Mouse (Mus musculus): ENCODE results near the gene Cnp. TPM values are rescaled to one million over a fixed set of nuclear protein-coding genes. Genes with fewer than 3 reads are reported as not detected.
A peak's percentile ranks its signal among the peaks of the same experiment; 100 is the strongest.

The Cnp gene
- total RNA-seq, 4 experiments from 2014 or later = 2.3 to 5.5 (median 4.2) TPM

DNA sequence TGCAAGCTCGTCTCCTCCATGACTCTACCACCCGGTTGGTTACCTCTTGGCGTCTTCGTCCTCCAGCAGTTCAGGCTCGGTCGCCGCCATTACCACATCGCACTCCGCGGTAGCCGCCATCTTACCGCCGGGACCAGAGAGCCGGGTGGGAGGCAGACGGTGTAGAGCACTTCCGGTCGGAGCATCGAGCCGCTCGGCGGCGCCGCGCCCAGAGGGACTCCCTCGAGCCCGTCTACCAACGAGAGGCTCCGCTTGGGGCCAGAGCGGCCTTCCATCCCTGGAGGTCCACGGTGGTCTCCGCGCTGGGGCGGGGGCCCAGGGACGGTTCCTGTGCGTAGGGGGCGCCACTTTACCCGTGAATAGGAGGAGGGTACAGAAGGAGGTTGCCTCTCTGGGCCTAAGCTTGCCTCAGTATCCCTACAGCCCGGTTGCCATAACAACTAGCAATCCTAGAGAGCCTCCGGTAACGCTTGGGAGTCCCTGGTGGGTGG is 44.8 kb downstream of the Cnp start:
- DNase-seq (ENCODE audit: low spot score in 2 of 2) = peak; percentile 90 to 93

DNA sequence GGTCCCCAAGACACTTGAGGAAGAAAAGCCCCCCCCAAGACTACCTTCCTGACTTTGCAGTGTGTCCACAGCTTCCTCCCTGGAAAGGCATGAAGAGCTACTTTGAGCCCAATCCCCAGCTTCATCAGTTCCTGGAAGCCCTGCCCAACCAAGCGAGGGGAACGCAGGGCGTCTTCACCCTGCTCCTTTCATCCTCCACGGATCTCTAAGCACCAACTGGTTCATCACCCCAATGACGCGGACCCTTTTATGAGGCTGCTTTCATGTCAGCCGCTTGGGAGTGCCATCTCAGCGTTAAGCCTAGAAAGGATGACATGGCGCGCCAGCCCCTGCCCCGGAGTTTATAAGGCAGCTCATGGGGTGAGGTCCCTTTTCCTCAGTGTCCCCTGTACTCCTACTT is 45.3 kb downstream of the Cnp start, which contains the start of gene Dnajc7:
TSS of gene Dnajc7 (minus strand) at position 187 of the 400 bp plus-strand sequence.
- DNase-seq (ENCODE audit: low spot score in 2 of 2) = no peak

DNA sequence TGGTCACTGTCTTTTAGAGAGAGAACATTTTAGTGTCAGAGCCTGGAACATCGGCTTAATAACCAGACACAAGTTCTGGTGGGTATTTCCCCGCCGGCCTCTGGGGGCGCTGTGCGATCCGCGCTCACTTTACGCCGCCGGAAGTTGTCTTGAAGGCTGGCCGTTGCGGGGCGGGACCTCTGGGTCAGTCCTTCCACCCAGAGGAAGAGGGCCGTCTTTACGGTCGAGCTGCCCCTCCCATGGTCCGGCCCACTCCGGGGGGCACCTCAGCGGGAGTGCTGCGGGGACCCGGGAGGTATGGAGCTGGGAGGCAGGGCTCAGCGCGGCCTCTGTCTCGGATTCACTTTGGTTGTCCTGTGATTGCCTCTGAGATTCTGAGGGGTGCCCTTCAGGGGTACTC is 48.0 kb downstream of the Cnp start:
- peak; percentile 92 for DNase-seq (ENCODE audit: low spot score in 2 of 2)

DNA sequence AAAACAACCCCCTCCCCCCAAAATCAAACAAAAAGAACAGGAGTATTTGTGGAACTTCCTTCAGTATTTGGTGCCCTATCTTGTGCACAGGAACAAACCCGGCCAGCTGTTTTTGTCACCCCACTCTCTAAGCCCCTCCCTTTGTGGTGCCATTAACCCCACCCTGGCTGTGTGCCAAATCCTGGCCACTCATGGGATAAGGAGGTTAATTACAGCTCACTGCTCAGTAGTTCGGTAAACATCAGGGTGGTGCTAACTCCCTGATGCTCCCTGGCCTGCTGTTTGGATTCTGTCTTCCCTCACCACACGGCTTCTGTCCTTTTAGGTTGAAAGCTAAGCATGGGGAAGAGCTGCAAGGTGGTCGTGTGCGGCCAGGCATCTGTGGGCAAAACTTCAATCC is 49.2 kb downstream of the Cnp start:
- no peak for DNase-seq (ENCODE audit: low spot score in 2 of 2)

DNA sequence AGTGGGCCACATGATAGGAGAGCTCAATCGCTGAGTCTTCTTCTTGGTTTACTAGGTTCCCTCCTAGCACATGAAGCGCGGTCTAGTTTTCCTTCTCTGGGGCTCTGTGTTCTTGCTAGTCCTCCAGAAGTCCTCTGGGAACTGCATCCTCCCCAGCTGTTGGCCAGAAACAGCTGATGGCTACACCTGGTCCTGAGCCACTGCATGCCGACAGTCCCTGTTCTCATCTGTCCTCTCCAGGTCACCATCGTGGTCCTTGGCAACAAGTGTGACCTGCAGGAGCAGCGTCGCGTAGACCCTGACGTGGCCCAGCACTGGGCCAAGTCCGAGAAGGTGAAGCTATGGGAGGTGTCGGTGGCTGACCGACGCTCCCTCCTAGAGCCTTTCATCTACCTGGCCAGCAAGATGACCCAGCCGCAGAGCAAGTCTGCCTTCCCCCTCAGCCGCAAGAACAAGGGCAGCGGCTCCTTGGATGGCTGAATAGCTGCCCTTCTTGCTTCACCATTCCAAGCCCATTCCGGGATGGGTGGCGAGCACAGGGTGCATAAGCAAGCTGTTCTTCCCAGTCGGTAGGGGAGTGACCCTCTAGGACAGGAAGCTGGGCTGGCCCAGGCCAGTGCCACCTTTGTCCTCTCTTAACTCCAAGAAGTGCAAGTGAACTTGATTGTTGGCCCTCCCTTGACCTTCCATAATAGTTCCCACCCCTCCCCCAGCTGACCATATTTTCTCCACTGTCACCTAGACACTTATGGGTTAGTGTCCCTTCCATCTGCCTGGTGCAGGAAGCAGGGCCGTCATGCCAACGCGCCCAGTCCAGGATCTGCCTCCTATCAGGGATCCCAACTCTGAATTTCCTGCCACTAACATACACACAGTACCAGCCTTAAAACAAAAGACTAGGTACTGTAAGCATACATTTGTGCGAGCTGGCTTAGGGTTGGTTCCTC is 51.3 kb downstream of the Cnp start:
- DNase-seq (ENCODE audit: low spot score in 2 of 2) = no peak

DNA sequence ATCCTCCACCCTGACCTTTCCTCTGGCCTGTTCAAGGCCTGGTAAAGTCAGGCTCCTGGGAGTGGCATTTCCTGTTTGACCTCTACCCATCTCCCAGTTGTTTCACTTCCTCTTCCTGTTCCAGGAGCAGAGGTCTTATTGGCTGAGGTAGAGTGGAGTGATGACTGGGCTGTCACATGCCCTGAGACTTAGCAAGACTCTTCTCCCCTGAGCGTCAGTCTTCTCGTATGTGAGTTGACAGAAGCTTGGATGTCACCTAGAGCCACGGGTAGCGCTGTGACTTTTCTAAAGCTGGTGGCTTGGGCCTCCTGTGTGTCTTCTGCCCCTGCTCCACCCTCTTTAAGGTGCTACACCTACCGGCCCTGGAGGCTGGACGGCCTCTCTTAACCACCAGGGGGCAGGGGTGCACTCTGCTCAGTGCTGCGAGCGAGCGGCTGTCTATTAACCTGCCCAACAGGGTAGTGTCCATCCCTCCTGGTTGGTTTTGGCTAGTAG is 52.0 kb downstream of the Cnp start:
- peak; percentile 49 to 53 for DNase-seq (ENCODE audit: low spot score in 2 of 2)

DNA sequence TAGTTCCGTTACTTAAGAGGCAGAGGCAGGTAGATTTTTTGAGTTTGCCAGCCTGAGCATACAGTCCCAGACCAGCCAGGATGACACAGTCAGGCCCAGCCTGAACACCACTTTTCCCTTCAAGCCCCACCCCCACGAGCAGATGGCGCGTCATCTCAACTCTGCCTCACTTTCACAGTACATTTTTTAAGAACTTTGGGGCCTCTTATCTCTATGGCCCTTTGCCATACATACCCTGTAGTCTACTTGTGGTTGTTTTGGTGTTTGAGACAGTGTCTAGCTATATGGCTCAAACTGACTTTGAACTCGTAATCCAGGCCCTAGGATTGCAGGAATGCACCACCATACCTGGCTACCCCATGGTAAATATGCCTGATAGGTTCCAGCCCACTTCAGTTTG is 53.4 kb downstream of the Cnp start:
- DNase-seq (ENCODE audit: low spot score in 2 of 2) = no peak

DNA sequence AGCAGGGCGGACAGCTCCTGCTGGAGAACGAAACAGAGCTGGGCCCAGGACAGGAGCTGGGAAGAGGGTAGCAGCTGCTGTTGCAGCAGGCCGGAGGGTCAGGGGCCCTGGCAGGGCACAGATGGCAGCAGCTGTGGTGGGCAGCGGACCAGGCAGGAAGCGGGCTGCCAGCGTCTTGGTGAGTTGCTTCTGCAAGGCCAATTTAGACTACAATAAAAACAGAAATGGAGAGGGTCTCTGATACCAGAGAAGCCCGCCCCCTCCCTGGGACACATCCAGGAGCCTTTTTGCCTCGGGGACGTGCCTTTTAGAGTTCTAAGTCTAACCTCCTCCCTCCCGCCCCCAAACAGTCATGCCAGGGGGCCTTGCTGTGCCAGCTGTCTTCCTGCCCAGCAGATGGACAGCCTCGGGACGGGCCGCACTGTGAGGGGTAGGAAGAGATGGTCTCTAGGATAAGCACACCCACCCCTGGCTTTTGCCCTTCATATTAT is 54.2 kb downstream of the Cnp start:
- DNase-seq (ENCODE audit: low spot score in 2 of 2) = no peak

DNA sequence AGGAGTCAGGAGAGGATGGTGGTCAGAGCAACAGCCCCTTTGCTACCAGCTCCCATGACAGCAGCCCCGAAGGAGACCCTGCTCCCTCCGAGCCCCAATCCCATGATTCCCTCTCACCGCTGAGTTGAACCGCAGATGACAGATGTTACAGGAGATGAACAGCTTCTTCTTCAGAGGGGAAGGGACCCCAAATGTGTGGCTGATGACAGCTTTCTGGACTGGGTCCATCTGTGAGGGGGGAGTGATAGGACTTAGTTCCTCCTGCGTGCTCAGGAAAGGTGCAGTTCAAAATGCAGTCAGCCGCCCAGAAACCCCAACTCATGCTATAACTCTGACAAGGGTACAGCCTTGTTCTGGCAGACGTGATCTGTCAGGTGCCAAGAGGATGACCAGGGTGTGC is 59.8 kb downstream of the Cnp start:
- no peak for DNase-seq (ENCODE audit: low spot score in 2 of 2)

DNA sequence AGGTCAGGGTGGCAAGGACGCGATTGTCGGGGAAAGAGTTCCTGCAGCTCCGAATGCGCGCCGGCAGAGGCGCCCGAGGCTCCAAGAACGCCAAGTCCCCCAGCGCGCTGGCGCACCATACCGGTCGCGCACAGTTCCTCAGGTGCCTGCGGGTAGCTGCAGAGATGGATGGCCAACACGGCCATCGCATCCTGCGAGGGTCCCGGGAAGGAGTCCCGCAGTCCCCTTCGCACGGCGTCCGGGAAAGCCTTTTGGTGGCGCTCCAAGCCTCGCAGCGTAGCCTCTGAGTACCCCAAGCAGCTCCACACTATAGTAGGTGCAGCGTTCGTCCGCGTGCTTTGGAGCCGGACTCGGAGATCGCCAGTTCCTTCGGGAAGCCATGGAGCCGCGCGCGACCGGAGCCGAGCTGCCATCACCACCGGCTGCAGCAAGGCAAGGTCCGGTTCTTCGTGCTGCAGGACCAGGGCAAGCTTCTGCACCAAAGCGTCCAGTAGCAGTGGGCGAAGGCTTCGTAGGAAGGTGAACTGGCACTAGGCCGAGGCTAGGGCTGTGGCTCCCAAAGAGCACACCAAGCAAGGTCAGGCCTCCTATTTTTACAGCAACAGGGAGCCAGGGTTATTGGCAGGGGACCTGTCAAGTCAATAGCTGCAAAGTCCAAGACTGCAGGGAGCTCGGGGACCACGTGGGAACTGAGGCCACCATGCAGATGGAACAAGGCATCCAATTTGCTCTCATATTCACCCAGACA is 65.6 kb downstream of the Cnp start:
- DNase-seq (ENCODE audit: low spot score in 2 of 2) = no peak

Other genes with a start within 250 kb of the Cnp start
- gene Gast, start 240.5 kb upstream of the Cnp start, total RNA-seq (2022) = not detected
- under 1 TPM in 2 of 4 experiments, not detected in 2; 0.16 TPM for gene Hap1, start 218.8 kb upstream of the Cnp start, total RNA-seq (2022)
- gene Jup, start 177.1 kb upstream of the Cnp start, total RNA-seq (2022) = 10 to 100 TPM; 52.8 to 86.6 (median 56.6) TPM
- gene P3h4, start 160.1 kb upstream of the Cnp start, total RNA-seq (2022) = 1 to 10 TPM; 1.5 to 3.5 (median 2.3) TPM
- 1 to 10 TPM; 1.1 to 3.3 (median 2.9) TPM for gene Fkbp10, start 159.2 kb upstream of the Cnp start, total RNA-seq (2022)
- gene Nt5c3b, start 133.1 kb upstream of the Cnp start, total RNA-seq (2022) = 1 to 10 TPM; 6.2 to 8.4 (median 7.7) TPM
- gene Klhl10, start 133.0 kb upstream of the Cnp start, total RNA-seq (2022) = under 1 TPM; 0.13 to 0.39 (median 0.33) TPM
- 1 to 10 TPM; 2.6 to 4.1 (median 3.0) TPM for gene Klhl11, start 102.2 kb upstream of the Cnp start, total RNA-seq (2022)
- gene Acly, start 46.9 kb upstream of the Cnp start, total RNA-seq (2022) = 1 to 10 TPM; 6.9 to 8.5 (median 8.0) TPM
- gene Ttc25, start 29.3 kb upstream of the Cnp start, total RNA-seq (2022) = under 1 TPM; 0.09 to 0.51 (median 0.24) TPM
- gene Nkiras2, start 44.3 kb downstream of the Cnp start, total RNA-seq (2022) = 10 to 100 TPM; 18.1 to 18.9 (median 18.6) TPM
- gene Dnajc7, start 45.3 kb downstream of the Cnp start, total RNA-seq (2022) = 100 to 1,000 TPM in 2 of 4 experiments, 10 to 100 TPM in 2; 79.4 to 106 (median 95.5) TPM
- gene Zfp385c, start 117.6 kb downstream of the Cnp start, total RNA-seq (2022) = under 1 TPM in 2 of 4 experiments, not detected in 2; 0.11 to 0.58 TPM
- gene Dhx58, start 129.4 kb downstream of the Cnp start, total RNA-seq (2022) = under 1 TPM; 0.27 to 0.70 (median 0.28) TPM
- gene Kat2a, start 137.6 kb downstream of the Cnp start, total RNA-seq (2022) = 10 to 100 TPM in 2 of 4 experiments, 1 to 10 TPM in 2; 9.0 to 11.1 (median 10.1) TPM
- not detected for gene Hspb9, start 138.9 kb downstream of the Cnp start, total RNA-seq (2022)
- 10 to 100 TPM; 41.4 to 50.9 (median 42.2) TPM for gene Rab5c, start 163.3 kb downstream of the Cnp start, total RNA-seq (2022)
- gene Kcnh4, start 185.0 kb downstream of the Cnp start, total RNA-seq (2022) = not detected
- not detected for gene Hcrt, start 188.0 kb downstream of the Cnp start, total RNA-seq (2022)
- 1 to 10 TPM; 4.3 to 8.2 (median 5.7) TPM for gene Ghdc, start 196.1 kb downstream of the Cnp start, total RNA-seq (2022)

All from gastrocnemius, adult 8-10 months (tissue).